Mouse (Mus musculus): Measurements from ENCODE around the gene Rdh16. TPM values are rescaled to one million over a fixed set of nuclear protein-coding genes. Genes with fewer than 3 reads are reported as not detected.
"Not testable (repeated sequence)": the region's sequence is repeated elsewhere in the genome, so short reads cannot be mapped to it uniquely, and the experiment has no call there.

The Rdh16 gene
- polyA plus RNA-seq, 1 experiment from 2014 or later: not detected

GRCm38 (mm10) chr10:127763914-127764680 lies 36.9 kb upstream of the Rdh16 start:
- Histone ChIP-seq H3K4me2 (ENCODE audit: low read depth, low read length) (no peak overlapping the region), H3K4me3 (ENCODE audit: low read depth, low read length) (no peak overlapping the region), H3K27ac (replicated peaks; ENCODE audit: low read depth, low read length) (no peak overlapping the region), H3K4me1 (ENCODE audit: control insufficient read depth, insufficient read depth, low read length) (no peaks in the 10 kb centered on the region), H3K9me3 (replicated peaks; ENCODE audit: control insufficient read depth, low read length) (no peaks in the 10 kb centered on the region), H3K27me3 (ENCODE audit: control insufficient read depth, insufficient read depth, low read length) (no peaks in the 10 kb centered on the region), H3K36me3 (replicated peaks; ENCODE audit: control insufficient read depth, insufficient read depth, low read depth, low read length) (no peaks in the 10 kb centered on the region), H3K9ac (replicated peaks; ENCODE audit: low read length) (no peak overlapping the region)
- no peak for DNase-seq (ENCODE audit: low spot score)
- no peak for ATAC-seq (replicated peaks; ENCODE audit: insufficient number of reproducible peaks, low FRiP score, low TSS enrichment, low read depth)
- 71% methylated on average over 12 of the region's 12 CpGs for WGBS

- DNase-seq (ENCODE audit: low spot score): no peak
- 85% methylated on average over 1 of the region's 1 CpGs for WGBS
Measured at GRCm38 (mm10) chr10:127766564-127766963, 34.4 kb upstream of the Rdh16 start.

GRCm38 (mm10) chr10:127776011-127776410 lies 24.9 kb upstream of the Rdh16 start, which contains the start of gene Rdh9:
TSS of gene Rdh9 (plus strand) at chr10:127776386.
- no peak for DNase-seq (ENCODE audit: low spot score)
- WGBS: 86% methylated on average over 2 of the region's 2 CpGs
- Histone ChIP-seq H3K36me3 (replicated peaks; ENCODE audit: control insufficient read depth, insufficient read depth, low read depth, low read length) (no peaks in the 10 kb centered on the region), H3K27me3 (ENCODE audit: control insufficient read depth, insufficient read depth, low read length) (no peaks in the 10 kb centered on the region), H3K9ac (replicated peaks; ENCODE audit: low read length) (no peak within 1 kb of the TSS), H3K4me1 (ENCODE audit: control insufficient read depth, insufficient read depth, low read length) (no peaks in the 10 kb centered on the region), H3K27ac (replicated peaks; ENCODE audit: low read depth, low read length) (no peak within 1 kb of the TSS), H3K4me3 (ENCODE audit: low read depth, low read length) (no peak within 1 kb of the TSS), H3K4me2 (ENCODE audit: low read depth, low read length) (no peak within 1 kb of the TSS), H3K9me3 (replicated peaks; ENCODE audit: control insufficient read depth, low read length) (no peaks in the 10 kb centered on the region)
- ATAC-seq (replicated peaks; ENCODE audit: insufficient number of reproducible peaks, low FRiP score, low TSS enrichment, low read depth): no peak

More at GRCm38 (mm10) chr10:127766564-127766963, 34.4 kb upstream of the Rdh16 start:
- Histone ChIP-seq H3K4me3 (ENCODE audit: low read depth, low read length) (no peak overlapping the region), H3K4me2 (ENCODE audit: low read depth, low read length) (no peak overlapping the region), H3K27ac (replicated peaks; ENCODE audit: low read depth, low read length) (no peak overlapping the region), H3K36me3 (replicated peaks; ENCODE audit: control insufficient read depth, insufficient read depth, low read depth, low read length) (no peaks in the 10 kb centered on the region), H3K9ac (replicated peaks; ENCODE audit: low read length) (no peak overlapping the region), H3K27me3 (ENCODE audit: control insufficient read depth, insufficient read depth, low read length) (no peaks in the 10 kb centered on the region), H3K9me3 (replicated peaks; ENCODE audit: control insufficient read depth, low read length) (no peaks in the 10 kb centered on the region), H3K4me1 (ENCODE audit: control insufficient read depth, insufficient read depth, low read length) (no peaks in the 10 kb centered on the region)
- no peak for ATAC-seq (replicated peaks; ENCODE audit: insufficient number of reproducible peaks, low FRiP score, low TSS enrichment, low read depth)

- not testable (repeated sequence) for H3K27ac ChIP-seq (replicated peaks; ENCODE audit: low read depth, low read length); ATAC-seq (replicated peaks; ENCODE audit: insufficient number of reproducible peaks, low FRiP score, low TSS enrichment, low read depth); H3K9me3 ChIP-seq (replicated peaks; ENCODE audit: control insufficient read depth, low read length); H3K9ac ChIP-seq (replicated peaks; ENCODE audit: low read length); H3K4me2 ChIP-seq (ENCODE audit: low read depth, low read length); H3K36me3 ChIP-seq (replicated peaks; ENCODE audit: control insufficient read depth, insufficient read depth, low read depth, low read length); H3K4me3 ChIP-seq (ENCODE audit: low read depth, low read length); DNase-seq (ENCODE audit: low spot score); H3K4me1 ChIP-seq (ENCODE audit: control insufficient read depth, insufficient read depth, low read length); H3K27me3 ChIP-seq (ENCODE audit: control insufficient read depth, insufficient read depth, low read length)
- WGBS: 95% methylated on average over 17 of the region's 17 CpGs
Measured at GRCm38 (mm10) chr10:127782321-127782720, 18.6 kb upstream of the Rdh16 start.

GRCm38 (mm10) chr10:127785411-127785810 lies 15.5 kb upstream of the Rdh16 start:
- H3K36me3 ChIP-seq (replicated peaks; ENCODE audit: control insufficient read depth, insufficient read depth, low read depth, low read length); H3K4me2 ChIP-seq (ENCODE audit: low read depth, low read length); H3K4me1 ChIP-seq (ENCODE audit: control insufficient read depth, insufficient read depth, low read length); H3K27me3 ChIP-seq (ENCODE audit: control insufficient read depth, insufficient read depth, low read length); ATAC-seq (replicated peaks; ENCODE audit: insufficient number of reproducible peaks, low FRiP score, low TSS enrichment, low read depth); H3K9ac ChIP-seq (replicated peaks; ENCODE audit: low read length); H3K27ac ChIP-seq (replicated peaks; ENCODE audit: low read depth, low read length); H3K4me3 ChIP-seq (ENCODE audit: low read depth, low read length); H3K9me3 ChIP-seq (replicated peaks; ENCODE audit: control insufficient read depth, low read length); DNase-seq (ENCODE audit: low spot score): not testable (repeated sequence)
- WGBS: 84% methylated on average over 1 of the region's 1 CpGs

GRCm38 (mm10) chr10:127799295-127799694 lies 1.7 kb upstream of the Rdh16 start:
- Histone ChIP-seq H3K27ac (replicated peaks; ENCODE audit: low read depth, low read length) (no peak overlapping the region), H3K9ac (replicated peaks; ENCODE audit: low read length) (no peak overlapping the region), H3K4me1 (ENCODE audit: control insufficient read depth, insufficient read depth, low read length) (no peaks in the 10 kb centered on the region), H3K4me2 (ENCODE audit: low read depth, low read length) (no peak overlapping the region), H3K27me3 (ENCODE audit: control insufficient read depth, insufficient read depth, low read length) (no peaks in the 10 kb centered on the region), H3K9me3 (replicated peaks; ENCODE audit: control insufficient read depth, low read length) (no peaks in the 10 kb centered on the region), H3K4me3 (ENCODE audit: low read depth, low read length) (no peak overlapping the region), H3K36me3 (replicated peaks; ENCODE audit: control insufficient read depth, insufficient read depth, low read depth, low read length) (no peaks in the 10 kb centered on the region)
- ATAC-seq (replicated peaks; ENCODE audit: insufficient number of reproducible peaks, low FRiP score, low TSS enrichment, low read depth) (no peak), DNase-seq (ENCODE audit: low spot score) (no peak)
- 78% methylated on average over 1 of the region's 1 CpGs for WGBS

GRCm38 (mm10) chr10:127801612-127802011 lies 660 bp downstream of the Rdh16 start:
- H3K4me2 ChIP-seq (ENCODE audit: low read depth, low read length): no peak overlapping the region
- no peak overlapping the region for H3K27ac ChIP-seq (replicated peaks; ENCODE audit: low read depth, low read length)
- H3K4me1 ChIP-seq (ENCODE audit: control insufficient read depth, insufficient read depth, low read length): no peaks in the 10 kb centered on the region
- no peaks in the 10 kb centered on the region for H3K36me3 ChIP-seq (replicated peaks; ENCODE audit: control insufficient read depth, insufficient read depth, low read depth, low read length)
- H3K9me3 ChIP-seq (replicated peaks; ENCODE audit: control insufficient read depth, low read length): no peaks in the 10 kb centered on the region
- H3K9ac ChIP-seq (replicated peaks; ENCODE audit: low read length): no peak overlapping the region
- ATAC-seq (replicated peaks; ENCODE audit: insufficient number of reproducible peaks, low FRiP score, low TSS enrichment, low read depth) (no peak), DNase-seq (ENCODE audit: low spot score) (no peak)
- no peak overlapping the region for H3K4me3 ChIP-seq (ENCODE audit: low read depth, low read length)
- no peaks in the 10 kb centered on the region for H3K27me3 ChIP-seq (ENCODE audit: control insufficient read depth, insufficient read depth, low read length)
- 84% methylated on average over 2 of the region's 2 CpGs for WGBS

- Histone ChIP-seq H3K4me3 (ENCODE audit: low read depth, low read length) (no peak overlapping the region), H3K9ac (replicated peaks; ENCODE audit: low read length) (no peak overlapping the region), H3K27me3 (ENCODE audit: control insufficient read depth, insufficient read depth, low read length) (no peaks in the 10 kb centered on the region), H3K4me2 (ENCODE audit: low read depth, low read length) (no peak overlapping the region), H3K4me1 (ENCODE audit: control insufficient read depth, insufficient read depth, low read length) (no peaks in the 10 kb centered on the region), H3K27ac (replicated peaks; ENCODE audit: low read depth, low read length) (no peak overlapping the region), H3K9me3 (replicated peaks; ENCODE audit: control insufficient read depth, low read length) (no peaks in the 10 kb centered on the region), H3K36me3 (replicated peaks; ENCODE audit: control insufficient read depth, insufficient read depth, low read depth, low read length) (no peaks in the 10 kb centered on the region)
- WGBS: 76% methylated on average over 5 of the region's 5 CpGs
- ATAC-seq (replicated peaks; ENCODE audit: insufficient number of reproducible peaks, low FRiP score, low TSS enrichment, low read depth): no peak
- DNase-seq (ENCODE audit: low spot score): no peak
Measured at GRCm38 (mm10) chr10:127802236-127802635, 1.3 kb downstream of the Rdh16 start.
